Mouse (Mus musculus) layer of hippocampus, adult 9-10 months (tissue): ENCODE results near the gene Lcn9.
"Not testable (repeated sequence)": the region's sequence is repeated elsewhere in the genome, so short reads cannot be mapped to it uniquely, and the experiment has no call there.

ENCODE experiments used
- DNase-seq: peaks from one replicate; pipeline ENCODE4 v3.0.0; 2022; ENCODE audit warnings: low spot score

The Lcn9 gene

GRCm38 (mm10) chr2:25822806-25823205, at the start of gene Lcn9:
Gene Lcn9, plus strand, starts transcription at chr2:25823153.
- no peak for DNase-seq

DNA sequence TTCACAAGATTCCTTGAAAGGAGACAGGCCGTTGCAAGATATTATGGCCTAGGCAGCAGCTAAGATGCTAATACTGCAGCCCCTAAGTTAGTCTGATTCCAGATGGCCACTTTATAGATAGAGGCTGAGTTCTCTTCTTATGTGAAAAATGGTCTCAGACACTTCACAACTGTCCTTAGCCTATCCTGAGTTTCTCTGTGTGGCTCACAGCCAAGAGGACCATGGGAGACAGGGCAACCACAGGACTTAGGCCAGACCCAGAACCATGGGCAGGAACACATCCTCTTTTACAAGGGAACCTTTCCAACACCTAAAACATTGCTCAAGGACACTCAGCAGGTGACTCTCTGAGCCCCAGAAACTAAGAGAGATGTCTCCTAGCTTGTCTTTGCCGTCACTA, 49.4 kb upstream of the Lcn9 start:
- DNase-seq, result no peak

DNA sequence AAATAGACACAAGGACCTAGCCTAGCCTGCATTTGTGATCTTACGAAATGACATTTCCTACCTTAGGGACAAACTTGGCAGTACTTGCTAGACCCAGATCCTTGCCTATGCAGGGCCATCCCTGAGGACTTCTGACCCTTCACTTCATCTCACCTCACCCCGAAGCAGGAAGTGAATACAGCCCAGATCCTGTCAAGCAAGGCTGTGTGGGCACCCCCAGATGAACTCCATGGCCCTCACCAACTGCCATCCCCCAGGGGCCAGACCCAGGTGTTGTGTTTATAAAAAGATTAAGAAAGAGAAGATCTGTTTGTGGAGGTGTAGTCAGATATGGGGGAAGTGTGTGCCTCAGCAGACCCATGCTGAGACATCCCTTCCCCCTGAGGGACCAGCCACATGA, 48.3 kb upstream of the Lcn9 start:
- DNase-seq, result no peak

DNA sequence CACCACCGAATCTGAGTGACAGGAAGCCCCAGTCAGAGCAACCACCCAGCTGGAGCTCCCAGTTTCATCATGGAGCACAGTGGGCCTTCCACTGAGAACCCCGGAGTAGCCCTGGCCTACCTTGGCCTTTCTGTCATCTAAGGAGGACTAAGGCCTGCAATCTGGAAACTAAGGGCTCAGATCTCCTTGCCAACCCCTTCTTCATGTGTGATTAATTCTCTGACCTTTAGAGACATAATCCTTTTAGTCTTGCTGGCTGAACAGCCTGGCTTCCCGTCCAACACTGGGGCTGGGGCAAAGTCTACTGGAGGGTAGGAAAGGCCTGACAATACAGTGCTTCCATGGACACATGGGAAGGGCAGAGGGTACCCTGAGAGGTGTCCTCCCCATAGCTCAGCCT, 47.0 kb upstream of the Lcn9 start:
- no peak for DNase-seq

- no peak for DNase-seq
These were observed 46.2 kb upstream of the Lcn9 start, which contains the start of gene Lcn11 for GRCm38 (mm10) chr2:25776717-25777116. Gene Lcn11, plus strand, starts transcription at chr2:25777017.

- DNase-seq, result no peak
These were observed 43.9 kb upstream of the Lcn9 start for GRCm38 (mm10) chr2:25779076-25779475.

- DNase-seq, result no peak
These were observed 42.0 kb upstream of the Lcn9 start for GRCm38 (mm10) chr2:25780921-25781320.

GRCm38 (mm10) chr2:25781957-25782356, 41.0 kb upstream of the Lcn9 start, which contains the start of gene Gm13539:
Gene Gm13539, plus strand, starts transcription at chr2:25782257.
- no peak for DNase-seq

DNA sequence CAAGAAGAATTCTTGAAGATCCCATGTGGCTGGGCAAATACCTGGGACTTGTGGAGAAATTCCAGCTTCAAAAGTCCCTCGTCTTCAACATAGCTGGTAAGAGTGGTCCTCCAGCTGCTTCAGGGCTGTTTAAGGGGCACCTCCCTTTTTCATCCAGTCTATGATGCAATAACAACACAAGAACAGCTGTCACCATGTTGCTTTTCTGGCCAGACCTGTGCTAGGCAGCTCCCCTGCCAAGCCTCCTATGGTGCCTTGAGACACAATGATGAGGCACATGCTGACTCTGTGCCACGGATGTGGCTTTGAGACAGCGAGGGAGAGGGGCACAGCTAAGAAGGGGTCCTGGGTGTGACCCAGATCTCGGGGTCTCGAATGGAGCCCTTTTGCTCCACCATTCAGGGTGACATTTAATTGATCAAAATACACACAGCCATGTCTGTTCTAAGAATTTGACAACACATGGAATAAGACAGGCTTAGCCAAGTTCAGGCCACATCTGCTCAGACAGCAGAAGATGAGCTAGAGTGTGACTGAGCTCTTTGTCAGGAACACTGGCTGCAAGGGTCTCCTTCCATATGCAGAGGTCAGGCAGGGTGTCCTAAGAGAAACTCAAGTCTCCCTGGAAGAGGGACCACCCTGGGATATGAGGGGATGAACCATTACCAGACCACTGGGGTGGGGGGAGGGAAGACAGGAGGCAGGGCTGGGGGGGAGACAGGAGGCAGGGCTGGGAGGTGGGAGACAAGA, 37.2 kb upstream of the Lcn9 start:
- DNase-seq, result no peak

DNA sequence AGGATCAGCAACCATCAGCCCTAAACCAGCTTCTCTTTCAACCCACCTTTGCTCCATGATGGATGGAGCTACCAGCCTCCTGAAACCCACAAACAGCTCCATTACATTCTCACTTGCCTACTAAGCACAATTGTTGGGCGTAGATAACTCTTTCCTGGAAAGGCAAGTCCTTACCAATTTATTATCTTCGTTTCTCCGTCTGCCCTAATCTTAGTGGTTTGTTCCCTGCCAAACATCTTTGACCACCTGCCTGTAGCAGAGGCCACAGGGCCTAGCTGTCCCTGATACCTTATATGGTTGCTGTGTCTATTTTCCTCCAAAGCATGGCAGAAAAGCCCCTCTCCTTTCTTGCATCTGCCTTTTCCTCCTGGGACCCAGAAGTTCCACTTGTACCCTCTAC, 33.9 kb upstream of the Lcn9 start:
- DNase-seq, result no peak

- no peak for DNase-seq
These were observed 25.3 kb upstream of the Lcn9 start for GRCm38 (mm10) chr2:25797635-25798034.

- DNase-seq, result no peak
These were observed 24.9 kb upstream of the Lcn9 start for GRCm38 (mm10) chr2:25798065-25798464.

GRCm38 (mm10) chr2:25811711-25812110, 11.2 kb upstream of the Lcn9 start:
- DNase-seq, result no peak

DNA sequence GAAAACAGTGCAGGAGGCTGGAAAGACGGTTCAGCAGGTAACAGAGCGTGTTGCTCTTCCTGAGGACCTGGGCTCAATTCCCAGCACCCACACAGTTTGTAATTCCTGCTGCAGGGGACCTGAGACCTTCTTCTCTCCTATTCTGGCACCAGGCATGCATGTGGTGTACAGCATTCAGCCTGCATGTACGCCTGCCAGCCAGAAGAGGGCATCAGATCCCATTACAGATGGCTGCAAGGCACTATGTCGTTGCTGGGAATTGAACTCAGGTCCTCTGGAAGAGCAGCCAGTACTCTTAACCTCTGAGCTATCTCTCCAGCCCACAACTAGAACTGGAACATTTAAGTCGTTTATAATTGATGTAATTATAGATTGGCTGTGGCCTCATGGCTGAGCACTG, 9.6 kb upstream of the Lcn9 start:
- DNase-seq, result no peak

DNA sequence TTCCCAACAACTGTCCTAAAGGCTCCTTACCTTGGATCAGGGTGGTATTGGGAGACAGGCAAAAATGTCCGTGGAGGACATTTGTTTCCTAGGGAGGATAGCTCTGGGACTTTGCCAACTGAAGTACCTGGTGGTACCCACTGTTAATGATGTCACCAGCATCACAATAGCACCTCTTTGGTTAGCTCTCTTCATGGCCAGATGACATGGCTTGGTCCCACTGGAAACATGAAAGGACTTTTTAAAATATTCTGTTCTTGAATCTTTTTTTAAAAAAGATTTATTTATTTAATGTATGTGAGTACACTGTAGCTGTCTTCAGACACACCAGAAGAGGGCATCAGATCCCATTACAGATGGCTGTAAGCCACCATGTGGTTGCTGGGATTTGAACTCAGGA, 7.2 kb upstream of the Lcn9 start, which contains the start of gene Glt6d1:
TSS of gene Glt6d1 (minus strand) at position 101 of the 400 bp plus-strand sequence.
- not testable (repeated sequence) for DNase-seq

GRCm38 (mm10) chr2:25824751-25825150, 1.8 kb downstream of the Lcn9 start:
- no peak for DNase-seq

DNA sequence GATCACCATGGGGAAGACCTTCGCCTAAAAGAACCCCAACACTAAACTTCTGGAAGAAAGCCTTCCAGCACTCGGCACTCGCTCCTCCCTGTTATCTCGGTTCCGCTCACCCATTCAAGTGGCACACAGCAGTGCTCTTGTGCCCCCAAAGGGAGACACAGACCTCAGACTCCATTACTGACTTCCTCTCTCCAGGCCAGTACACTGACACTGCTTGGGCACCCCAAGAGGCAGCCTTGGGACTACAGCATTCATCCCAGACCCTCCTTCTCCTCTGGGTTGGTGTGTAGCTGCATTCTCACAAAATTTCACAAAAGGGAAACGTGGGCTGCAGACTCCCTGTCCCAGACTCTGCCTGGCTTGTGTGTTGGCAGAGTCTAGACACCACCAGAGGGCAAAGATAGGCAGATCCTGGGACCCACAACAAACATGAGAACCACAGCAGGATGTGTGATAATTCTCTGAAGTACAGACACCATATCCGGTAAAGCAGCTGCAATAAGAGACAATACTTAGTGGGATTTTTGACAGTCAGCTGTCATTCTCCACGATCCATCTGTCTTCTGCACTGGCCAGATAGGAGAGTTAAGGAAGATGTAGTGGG, 5.5 kb downstream of the Lcn9 start:
- no peak for DNase-seq

GRCm38 (mm10) chr2:25830786-25831185, 7.8 kb downstream of the Lcn9 start:
- no peak for DNase-seq

- DNase-seq, result peak; percentile 73
These were observed 13.3 kb downstream of the Lcn9 start for GRCm38 (mm10) chr2:25836291-25836690.

GRCm38 (mm10) chr2:25842161-25842560, 19.2 kb downstream of the Lcn9 start:
- DNase-seq, result no peak

GRCm38 (mm10) chr2:25842758-25843157, 19.8 kb downstream of the Lcn9 start:
- DNase-seq, result no peak

- DNase-seq, result no peak
These were observed 21.1 kb downstream of the Lcn9 start for GRCm38 (mm10) chr2:25844097-25844496.

GRCm38 (mm10) chr2:25846516-25846915, 23.6 kb downstream of the Lcn9 start:
- no peak for DNase-seq

DNA sequence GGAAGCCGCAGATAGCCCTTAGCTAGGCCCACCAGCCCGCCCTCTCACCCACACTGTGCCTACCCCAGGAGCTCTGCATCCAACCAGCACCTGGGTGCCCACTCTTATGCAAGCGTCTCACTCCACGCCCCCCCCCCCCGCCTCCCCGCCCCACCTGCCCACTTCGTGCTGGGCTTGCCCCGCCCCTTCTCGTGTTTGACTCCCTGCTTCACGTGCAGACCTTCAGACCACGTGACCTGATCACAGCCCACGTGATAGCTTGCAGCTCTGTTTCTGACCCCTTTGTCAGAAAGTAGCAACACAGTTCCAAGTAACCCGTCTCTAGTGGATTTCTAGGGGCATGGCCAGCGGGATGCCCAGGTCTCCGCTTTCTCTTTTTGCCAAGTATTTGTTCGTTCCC, 24.3 kb downstream of the Lcn9 start, which contains the start of gene Sohlh1:
TSS of gene Sohlh1 (minus strand) at position 23 of the 400 bp plus-strand sequence.
- DNase-seq, result no peak
